Mouse (Mus musculus) midbrain, embryonic 14.5 days (tissue): ENCODE measurements around the gene Ccnd1. TPM values are rescaled to one million over a fixed set of nuclear protein-coding genes. Genes with fewer than 3 reads are reported as not detected.
"Not testable (repeated sequence)": the region's sequence is repeated elsewhere in the genome, so short reads cannot be mapped to it uniquely, and the experiment has no call there.

ENCODE experiments used
- ATAC-seq: fragments of 200-750 bp; cut with Nextera tagmentation; 2 replicates; pipeline ENCODE4 v1.8.0; 2017; ENCODE audit warnings: moderate number of reproducible peaks, moderate library complexity; ENCODE audit not compliant: low FRiP score, low TSS enrichment
- DNase-seq: peaks from one replicate; pipeline ENCODE4 v3.0.0-alpha.2; 2015
- H3K27ac ChIP-seq: fragments of 300-500 bp; sonication (generic); replicated peaks from 2 replicates; pipeline ENCODE4 v1.5.1; 2014; ENCODE audit warnings: mild to moderate bottlenecking, low read depth, low read length, moderate library complexity
- H3K27me3 ChIP-seq: fragments of 300-500 bp; sonication (generic); 2 replicates; pipeline ENCODE4 v1.6.1; 2014; ENCODE audit warnings: low read length, control low read depth, mixed read lengths; ENCODE audit not compliant: control insufficient read depth, insufficient read depth
- H3K36me3 ChIP-seq: fragments of 300-500 bp; sonication (generic); 2 replicates; pipeline ENCODE4 v1.6.1; 2014; ENCODE audit warnings: low read length, control low read depth; ENCODE audit not compliant: control insufficient read depth, insufficient read depth
- H3K4me1 ChIP-seq: fragments of 300-500 bp; sonication (generic); 2 replicates; pipeline ENCODE4 v1.6.1; 2014; ENCODE audit warnings: mild to moderate bottlenecking, antibody characterized with exemption, low read length, control low read depth; ENCODE audit not compliant: control insufficient read depth, insufficient read depth
- H3K4me2 ChIP-seq: fragments of 300-500 bp; sonication (generic); 2 replicates; pipeline ENCODE4 v1.6.1; 2014; ENCODE audit warnings: mild to moderate bottlenecking, low read length, moderate library complexity
- H3K4me3 ChIP-seq: fragments of 300-500 bp; sonication (generic); replicated peaks from 2 replicates; pipeline ENCODE4 v1.5.1; 2014; ENCODE audit warnings: low read depth, low read length
- H3K9ac ChIP-seq: fragments of 300-500 bp; sonication (generic); replicated peaks from 2 replicates; pipeline ENCODE4 v1.6.1; 2014; ENCODE audit warnings: mild to moderate bottlenecking, low read length, moderate library complexity
- H3K9me3 ChIP-seq: fragments of 300-500 bp; sonication (generic); 2 replicates; pipeline ENCODE4 v1.6.1; 2016; ENCODE audit warnings: low read length, control low read depth, mixed read lengths; ENCODE audit not compliant: control insufficient read depth
- WGBS: fragments of 180-500 bp; shearing (Covaris S2); extraction: QIAGEN DNeasy Blood & Tissue Kit; methylation state at CpG from one replicate; pipeline ENCODE4 v1.1.7; 2014; 5-methylcytosine and 5-hydroxymethylcytosine counted together
- polyA plus RNA-seq: library from polyadenylated mRNA; unstranded; fragments of >200 nt; fragmentation: Nextera tagmentation; extraction: Ambion mirVana; gene quantifications from 2 replicates; pipeline ENCODE4 v1.2.1, GENCODE M21; 2014

Ccnd1 gene
- polyA plus RNA-seq, 1 experiment from 2014 or later: 76.3 TPM

DNA sequence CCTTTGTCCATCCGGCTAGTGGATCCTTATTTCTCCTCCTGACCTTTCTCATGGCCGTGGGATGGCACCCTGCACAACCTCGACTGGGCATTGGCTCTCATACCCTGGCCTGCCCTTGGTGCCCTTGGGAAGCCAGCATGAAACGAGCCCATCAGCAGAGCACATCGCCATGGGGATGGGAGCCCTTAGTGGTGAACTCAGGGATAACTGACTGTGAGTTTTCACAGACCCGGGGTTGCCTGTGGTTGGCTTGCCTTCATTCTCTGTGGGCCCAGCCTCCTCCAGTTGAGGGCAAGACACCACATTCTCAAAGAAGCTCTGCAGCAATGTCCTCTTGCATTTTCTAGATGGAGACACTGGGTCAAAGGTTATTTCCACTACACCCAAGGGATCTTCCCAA lies 47.4 kb downstream of the Ccnd1 start:
- DNase-seq (no peak), ATAC-seq (no peak)
- Histone ChIP-seq H3K27me3 (no peaks in the 10 kb centered on the region; the same call in 1 of the 2 replicates), H3K9me3 (no peaks in the 10 kb centered on the region), H3K4me3 (no peak overlapping the region), H3K4me2 (no peak overlapping the region), H3K27ac (no peak overlapping the region), H3K4me1 (peaks cover 20% of the 10 kb centered on the region), H3K9ac (no peak overlapping the region), H3K36me3 (no peaks in the 10 kb centered on the region)
- WGBS: 45% methylated on average over 6 of the region's 6 CpGs

DNA sequence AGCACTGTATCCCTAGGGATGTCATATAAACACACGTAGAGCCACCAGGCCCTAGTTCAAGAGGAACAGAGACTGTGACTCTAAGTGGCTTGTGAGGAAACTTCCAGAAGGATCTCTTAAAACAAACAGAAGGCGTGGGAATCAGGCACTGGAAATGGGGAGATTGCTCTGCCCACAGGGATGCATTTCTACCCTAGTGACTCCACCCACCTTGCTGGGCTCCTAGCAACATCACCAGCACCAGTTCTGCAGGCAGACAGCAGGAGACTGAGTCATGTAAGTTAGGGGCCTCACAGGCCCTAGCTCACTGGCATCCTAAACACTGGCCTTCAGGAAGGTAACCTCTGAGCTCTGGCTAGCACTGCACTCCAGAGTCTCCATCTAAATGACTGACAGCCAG lies 47.9 kb downstream of the Ccnd1 start:
- Histone ChIP-seq H3K27me3 (no peaks in the 10 kb centered on the region; the same call in 1 of the 2 replicates), H3K36me3 (no peaks in the 10 kb centered on the region), H3K9me3 (no peaks in the 10 kb centered on the region), H3K4me2 (no peak overlapping the region), H3K4me3 (no peak overlapping the region), H3K4me1 (peaks cover 17% of the 10 kb centered on the region), H3K27ac (no peak overlapping the region), H3K9ac (no peak overlapping the region)
- DNase-seq: no peak
- 75% methylated on average over 2 of the region's 2 CpGs for WGBS
- ATAC-seq: no peak

DNA sequence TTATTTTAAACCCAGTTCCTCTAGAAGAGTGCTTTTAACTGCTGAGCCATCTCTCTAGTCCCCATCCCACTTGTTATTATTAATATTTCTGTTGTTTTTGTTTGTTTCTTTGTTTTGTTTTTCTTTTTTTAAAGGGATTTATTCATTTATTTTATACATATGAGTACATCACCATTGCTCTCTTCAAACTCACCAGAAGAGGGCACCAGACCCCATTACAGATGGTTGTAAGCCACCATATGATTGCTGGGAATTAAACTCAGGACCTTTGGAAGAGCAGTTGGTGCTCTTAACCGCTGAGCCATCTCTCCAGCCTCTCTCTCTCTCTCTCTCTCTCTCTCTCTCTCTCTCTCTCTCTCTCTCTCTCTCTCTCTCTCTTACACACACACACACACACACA lies 49.1 kb downstream of the Ccnd1 start:
- not testable (repeated sequence) for H3K4me3 ChIP-seq, ATAC-seq, H3K9me3 ChIP-seq, DNase-seq, H3K27ac ChIP-seq, H3K36me3 ChIP-seq, H3K27me3 ChIP-seq, H3K4me2 ChIP-seq, H3K9ac ChIP-seq
- WGBS: 94% methylated on average over 1 of the region's 1 CpGs
- H3K4me1 ChIP-seq: peaks cover 13% of the 10 kb centered on the region

DNA sequence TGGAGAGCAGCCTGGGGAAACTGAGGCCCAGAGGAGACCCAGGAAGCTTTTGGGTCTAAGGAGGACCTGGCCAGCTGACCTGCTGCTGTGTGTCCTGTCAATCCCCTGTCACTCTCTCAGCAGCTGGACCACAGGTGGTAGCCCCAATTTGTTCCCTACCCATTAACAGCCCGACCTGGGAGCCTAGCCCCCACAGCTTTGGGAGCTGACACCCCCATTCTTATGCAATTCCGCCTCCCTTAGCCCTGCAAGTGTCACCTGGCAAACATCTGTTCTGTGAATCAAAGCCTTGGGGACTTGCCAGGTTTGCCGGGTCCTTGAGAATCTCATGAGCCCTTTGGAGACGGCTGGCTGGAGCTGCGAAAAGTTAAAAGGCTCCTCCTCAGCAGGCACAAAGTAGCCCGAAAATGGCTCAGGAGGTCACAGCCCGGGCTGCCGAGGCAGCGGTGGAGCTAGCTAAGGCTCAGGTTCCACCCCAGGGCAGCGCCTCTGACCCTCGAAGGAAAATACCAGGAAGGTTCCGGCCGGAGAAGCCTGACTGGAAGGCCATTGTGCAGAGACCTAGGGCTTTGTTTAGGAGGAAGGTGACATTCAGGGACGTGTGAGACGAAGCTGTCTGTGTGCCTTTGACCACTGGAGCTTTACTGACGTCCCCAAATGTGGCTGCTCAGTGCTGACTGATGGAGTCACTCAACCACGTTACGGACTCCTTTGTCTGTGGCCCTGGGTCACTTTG lies 51.0 kb downstream of the Ccnd1 start:
- no peak for ATAC-seq
- H3K9me3 ChIP-seq: no peaks in the 10 kb centered on the region
- H3K36me3 ChIP-seq: no peaks in the 10 kb centered on the region
- H3K4me2 ChIP-seq: no peak overlapping the region
- no peaks in the 10 kb centered on the region for H3K27me3 ChIP-seq
- H3K9ac ChIP-seq: no peak overlapping the region
- no peak overlapping the region for H3K27ac ChIP-seq
- WGBS: 6% methylated on average over 18 of the region's 18 CpGs
- no peak overlapping the region for H3K4me3 ChIP-seq
- H3K4me1 ChIP-seq: 0 out of 2 replicates have a peak, but pooled peaks cover 3% of the 10 kb centered on the region
- no peak for DNase-seq

DNA sequence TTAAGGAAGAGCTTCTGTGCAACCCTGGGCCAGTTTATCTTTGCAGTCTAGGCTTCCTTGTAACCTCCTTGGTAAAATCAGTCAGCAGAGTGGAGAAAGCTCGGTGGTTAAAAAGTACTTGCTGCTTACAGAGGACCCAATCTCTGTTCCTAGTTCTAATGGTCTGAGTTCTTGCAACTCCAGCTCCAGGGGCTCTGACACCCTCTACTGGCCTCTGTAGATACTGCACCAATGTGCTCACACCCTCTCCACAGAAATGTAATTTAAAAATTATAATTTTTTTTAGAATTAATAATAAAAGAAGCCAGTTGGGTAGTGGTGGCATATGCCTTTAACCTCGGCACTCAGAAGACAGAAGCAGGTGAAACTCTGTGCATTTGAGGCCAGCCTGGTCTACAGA lies 52.1 kb downstream of the Ccnd1 start:
- DNase-seq (no peak), ATAC-seq (no peak)
- WGBS: 90% methylated on average over 2 of the region's 2 CpGs
- H3K4me2 ChIP-seq: no peak overlapping the region
- H3K4me3 ChIP-seq: no peak overlapping the region
- H3K9ac ChIP-seq: no peak overlapping the region
- no peak overlapping the region for H3K27ac ChIP-seq
- H3K4me1 ChIP-seq: 0 out of 2 replicates have a peak, but pooled peaks cover 3% of the 10 kb centered on the region
- no peaks in the 10 kb centered on the region for H3K36me3 ChIP-seq
- H3K27me3 ChIP-seq: no peaks in the 10 kb centered on the region
- no peaks in the 10 kb centered on the region for H3K9me3 ChIP-seq

DNA sequence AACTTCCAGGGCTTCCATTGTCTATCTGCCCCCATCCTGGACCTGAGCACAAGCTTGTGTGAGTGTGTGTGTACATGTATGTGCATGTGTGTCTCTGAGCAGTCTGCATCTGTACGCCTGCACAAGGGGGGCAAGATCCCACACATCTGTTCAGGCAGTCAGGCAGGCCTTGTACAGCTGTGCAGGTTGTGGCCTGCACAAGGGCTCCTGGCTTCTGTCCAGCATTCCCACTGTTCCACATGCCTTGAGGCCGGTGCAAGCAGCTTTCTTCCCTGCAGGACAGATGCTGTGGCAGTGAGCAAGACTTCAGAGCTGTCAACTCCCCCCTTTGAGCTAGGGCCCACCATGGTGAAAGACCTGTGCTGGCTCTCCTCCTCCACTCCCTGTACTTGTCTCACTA lies 56.6 kb downstream of the Ccnd1 start:
- Histone ChIP-seq H3K9ac (no peak overlapping the region), H3K4me2 (no peak overlapping the region), H3K9me3 (no peaks in the 10 kb centered on the region), H3K4me1 (no peaks in the 10 kb centered on the region), H3K27ac (no peak overlapping the region), H3K27me3 (no peaks in the 10 kb centered on the region), H3K36me3 (no peaks in the 10 kb centered on the region), H3K4me3 (no peak overlapping the region)
- WGBS: 53% methylated on average over 2 of the region's 2 CpGs
- peak; percentile 27 for DNase-seq
- ATAC-seq: no peak

Other genes with a start within 250 kb of the Ccnd1 start
- 7.3 and 14.9 TPM in 2 replicates for gene Ano1, start 188.0 kb downstream of the Ccnd1 start, polyA plus RNA-seq
- 16.7 and 22.6 TPM in 2 replicates for gene Fgf3, start 101.8 kb downstream of the Ccnd1 start, polyA plus RNA-seq
- gene Fgf4, start 92.6 kb downstream of the Ccnd1 start, polyA plus RNA-seq: not detected in 2 replicates
- gene Fgf15, start 43.4 kb downstream of the Ccnd1 start, polyA plus RNA-seq: 44.5 and 62.6 TPM in 2 replicates
- gene LTO1, start 24.8 kb downstream of the Ccnd1 start, polyA plus RNA-seq: 25.4 and 34.8 TPM in 2 replicates